Mouse (Mus musculus): ENCODE results near the gene Cep55. TPM values are rescaled to one million over a fixed set of nuclear protein-coding genes. Genes with fewer than 3 reads are reported as not detected.

The Cep55 gene
- total RNA-seq, 2 experiments from 2014 or later: 0.12 to 0.39 TPM

- intact Hi-C loops (cut with DNase I): loop anchor here (5.0 kb wide), 1 partner anchor 110 kb away; no protein-coding TSS in a partner anchor
- DNase-seq (ENCODE audit: low spot score in 2 of 2): peak; percentile 16
These were observed 32.2 kb downstream of the Cep55 start for GRCm38 (mm10) chr19:38086948-38087551.

- intact Hi-C loops (cut with DNase I): loop anchor here (5.0 kb wide), 1 partner anchor 108 kb away; no protein-coding TSS in a partner anchor
- DNase-seq (ENCODE audit: low spot score in 2 of 2): no peak
These were observed 34.5 kb downstream of the Cep55 start for GRCm38 (mm10) chr19:38089358-38089757.

- intact Hi-C loops (cut with DNase I): no loop called here
- no peak for DNase-seq (ENCODE audit: low spot score in 2 of 2)
These were observed 36.7 kb downstream of the Cep55 start for GRCm38 (mm10) chr19:38091512-38091985.

GRCm38 (mm10) chr19:38096231-38096630 lies 41.4 kb downstream of the Cep55 start:
- intact Hi-C loops (cut with DNase I): no loop called here
- no peak for DNase-seq (ENCODE audit: low spot score in 2 of 2)

- intact Hi-C loops (cut with DNase I): no loop called here
- DNase-seq (ENCODE audit: low spot score in 2 of 2): peak in 1 of 2 experiments; percentile 6
These were observed 42.3 kb downstream of the Cep55 start, which contains the start of gene Ffar4 for GRCm38 (mm10) chr19:38096858-38097758. Ffar4 (plus strand) TSS chr19:38097071.

- no peak for DNase-seq (ENCODE audit: low spot score in 2 of 2)
- intact Hi-C loops (cut with DNase I): no loop called here
These were observed 53.1 kb downstream of the Cep55 start for GRCm38 (mm10) chr19:38107871-38108270.

GRCm38 (mm10) chr19:38109506-38110242 lies 54.9 kb downstream of the Cep55 start:
- DNase-seq (ENCODE audit: low spot score in 2 of 2): no peak
- intact Hi-C loops (cut with DNase I): no loop called here

GRCm38 (mm10) chr19:38111056-38111455 lies 56.2 kb downstream of the Cep55 start:
- no peak for DNase-seq (ENCODE audit: low spot score in 2 of 2)
- intact Hi-C loops (cut with DNase I): no loop called here

- intact Hi-C loops (cut with DNase I): no loop called here
- DNase-seq (ENCODE audit: low spot score in 2 of 2): no peak
These were observed 57.8 kb downstream of the Cep55 start for GRCm38 (mm10) chr19:38112575-38112974.

GRCm38 (mm10) chr19:38114834-38115491 lies 60.2 kb downstream of the Cep55 start:
- intact Hi-C loops (cut with DNase I): no loop called here
- DNase-seq (ENCODE audit: low spot score in 2 of 2): no peak

GRCm38 (mm10) chr19:38120123-38120760 lies 65.4 kb downstream of the Cep55 start:
- DNase-seq (ENCODE audit: low spot score in 2 of 2): no peak
- intact Hi-C loops (cut with DNase I): no loop called here

- intact Hi-C loops (cut with DNase I): no loop called here
- DNase-seq (ENCODE audit: low spot score in 2 of 2): no peak
These were observed 69.1 kb downstream of the Cep55 start for GRCm38 (mm10) chr19:38123921-38124320.

Other genes starting within 250 kb of the Cep55 start
- 1 to 10 TPM; 3.5 to 7.6 TPM for gene Myof, start 11.4 kb upstream of the Cep55 start, total RNA-seq (2021)
- not detected for gene Ffar4, start 42.1 kb downstream of the Cep55 start, total RNA-seq (2021)
- gene Rbp4, start 70.3 kb downstream of the Cep55 start, total RNA-seq (2021): 10 to 100 TPM; 19.1 to 33.0 TPM
- under 1 TPM in 1 of 2 experiments, not detected in 1; 0.48 TPM for gene Pde6c, start 77.8 kb downstream of the Cep55 start, total RNA-seq (2021)
- gene Fra10ac1, start 169.1 kb downstream of the Cep55 start, total RNA-seq (2021): 10 to 100 TPM; 12.6 to 16.0 TPM
- 100 to 1,000 TPM; 135 to 144 TPM for gene Lgi1, start 209.5 kb downstream of the Cep55 start, total RNA-seq (2021)